Mouse (Mus musculus): Measurements from ENCODE around the gene Ngef.
"Not testable (repeated sequence)": the region's sequence is repeated elsewhere in the genome, so short reads cannot be mapped to it uniquely, and the experiment has no call there.

The Ngef gene

GRCm38 (mm10) chr1:87475076-87475895, 98.4 kb downstream of the Ngef start:
- DNase-seq (ENCODE audit: low read depth, low spot score) = no peak

GRCm38 (mm10) chr1:87472576-87472975, 101.1 kb downstream of the Ngef start:
- DNase-seq (ENCODE audit: low read depth, low spot score) = no peak

- no peak for DNase-seq (ENCODE audit: low read depth, low spot score)
Measured at GRCm38 (mm10) chr1:87471914-87472313, 101.8 kb downstream of the Ngef start.

- not testable (repeated sequence) for DNase-seq (ENCODE audit: low read depth, low spot score)
Measured at GRCm38 (mm10) chr1:87469971-87470370, 103.7 kb downstream of the Ngef start, which contains the start of gene Snorc. TSS of gene Snorc (plus strand) at chr1:87470271.

GRCm38 (mm10) chr1:87468321-87468720, 105.3 kb downstream of the Ngef start:
- DNase-seq (ENCODE audit: low read depth, low spot score) = no peak

- no peak for DNase-seq (ENCODE audit: low read depth, low spot score)
Measured at GRCm38 (mm10) chr1:87467469-87467868, 106.2 kb downstream of the Ngef start.

GRCm38 (mm10) chr1:87459856-87460255, 113.8 kb downstream of the Ngef start:
- DNase-seq (ENCODE audit: low read depth, low spot score) = not testable (repeated sequence)

GRCm38 (mm10) chr1:87458045-87458444, 115.6 kb downstream of the Ngef start:
- DNase-seq (ENCODE audit: low read depth, low spot score) = no peak

GRCm38 (mm10) chr1:87456425-87456824, 117.2 kb downstream of the Ngef start:
- DNase-seq (ENCODE audit: low read depth, low spot score) = no peak

GRCm38 (mm10) chr1:87449432-87449831, 124.2 kb downstream of the Ngef start:
- DNase-seq (ENCODE audit: low read depth, low spot score) = no peak

- peak; percentile 27 for DNase-seq (ENCODE audit: low read depth, low spot score)
Measured at GRCm38 (mm10) chr1:87447183-87448104, 126.2 kb downstream of the Ngef start.

GRCm38 (mm10) chr1:87436583-87436982, 137.1 kb downstream of the Ngef start:
- DNase-seq (ENCODE audit: low read depth, low spot score) = no peak

GRCm38 (mm10) chr1:87435125-87435524, 138.5 kb downstream of the Ngef start:
- DNase-seq (ENCODE audit: low read depth, low spot score) = no peak
